Mouse (Mus musculus) heart, embryonic 14.5 days (tissue): ENCODE measurements around the gene Herpud2. TPM values are rescaled to one million over a fixed set of nuclear protein-coding genes. Genes with fewer than 3 reads are reported as not detected.

Experiments used
- ATAC-seq: fragments of 200-750 bp; cut with Nextera tagmentation; 2 replicates; pipeline ENCODE4 v1.8.0; 2017; ENCODE audit warnings: low read depth, moderate TSS enrichment; ENCODE audit not compliant: insufficient number of reproducible peaks, insufficient read depth, low FRiP score
- H3K27ac ChIP-seq, 2 experiments: fragments of 200-500 bp in 1 of 2; fragments of 300-500 bp in 1 of 2; sonication (generic) in 1 of 2; replicated peaks in 1 of 2; 2 replicates each; pipeline ENCODE4 v1.5.1; 2012 to 2014; ENCODE audit warnings: low read depth in 2 of 2, low read length in 2 of 2, control low read depth in 1 of 2, mild to moderate bottlenecking in 1 of 2, mixed read lengths in 1 of 2; ENCODE audit not compliant: control insufficient read depth in 1 of 2, insufficient read depth in 1 of 2
- H3K27me3 ChIP-seq: fragments of 300-500 bp; sonication (generic); 2 replicates; pipeline ENCODE4 v1.6.1; 2014; ENCODE audit warnings: mild to moderate bottlenecking, low read length, control low read depth; ENCODE audit not compliant: control insufficient read depth, insufficient read depth
- H3K36me3 ChIP-seq: fragments of 300-500 bp; sonication (generic); 2 replicates; pipeline ENCODE4 v1.6.1; 2014; ENCODE audit warnings: mild to moderate bottlenecking, control low read depth, low read length, mixed read lengths; ENCODE audit not compliant: control insufficient read depth, insufficient read depth
- H3K4me1 ChIP-seq, 2 experiments: fragments of 200-500 bp in 1 of 2; fragments of 300-500 bp in 1 of 2; sonication (generic) in 1 of 2; 2 replicates each; pipeline ENCODE4 v1.6.1; 2012 to 2014; ENCODE audit warnings: low read length in 2 of 2, control low read depth in 1 of 2, mixed read lengths in 1 of 2; ENCODE audit not compliant: control insufficient read depth in 2 of 2, insufficient read depth in 2 of 2
- H3K4me2 ChIP-seq: fragments of 300-500 bp; sonication (generic); 2 replicates; pipeline ENCODE4 v1.6.1; 2014; ENCODE audit warnings: mild to moderate bottlenecking, low read length
- H3K4me3 ChIP-seq, 2 experiments: fragments of 200-500 bp in 1 of 2; fragments of 300-500 bp in 1 of 2; sonication (generic) in 1 of 2; 2 replicates each; pipeline ENCODE4 v1.5.1; 2012 to 2014; ENCODE audit warnings: low read length in 2 of 2, mild to moderate bottlenecking in 2 of 2, control low read depth in 1 of 2, low read depth in 1 of 2, moderate library complexity in 1 of 2; ENCODE audit not compliant: control insufficient read depth in 1 of 2, insufficient read depth in 1 of 2
- H3K9ac ChIP-seq: fragments of 300-500 bp; sonication (generic); 2 replicates; pipeline ENCODE4 v1.6.1; 2014; ENCODE audit warnings: mild to moderate bottlenecking, low read length
- H3K9me3 ChIP-seq: fragments of 300-500 bp; sonication (generic); 2 replicates; pipeline ENCODE4 v1.6.1; 2016; ENCODE audit warnings: low read length, control low read depth; ENCODE audit not compliant: control insufficient read depth
- WGBS: fragments of 180-500 bp; shearing (Covaris S2); extraction: QIAGEN DNeasy Blood & Tissue Kit; methylation state at CpG from one replicate; pipeline ENCODE4 v1.1.7; 2014; 5-methylcytosine and 5-hydroxymethylcytosine counted together
- polyA plus RNA-seq: library from polyadenylated mRNA; unstranded; fragments of >200 nt; fragmentation: Nextera tagmentation; extraction: Ambion mirVana; gene quantifications from 2 replicates; pipeline ENCODE4 v1.2.1, GENCODE M21; 2014

Gene Herpud2
- polyA plus RNA-seq, 1 experiment from 2014 or later, result 36.7 TPM

DNA sequence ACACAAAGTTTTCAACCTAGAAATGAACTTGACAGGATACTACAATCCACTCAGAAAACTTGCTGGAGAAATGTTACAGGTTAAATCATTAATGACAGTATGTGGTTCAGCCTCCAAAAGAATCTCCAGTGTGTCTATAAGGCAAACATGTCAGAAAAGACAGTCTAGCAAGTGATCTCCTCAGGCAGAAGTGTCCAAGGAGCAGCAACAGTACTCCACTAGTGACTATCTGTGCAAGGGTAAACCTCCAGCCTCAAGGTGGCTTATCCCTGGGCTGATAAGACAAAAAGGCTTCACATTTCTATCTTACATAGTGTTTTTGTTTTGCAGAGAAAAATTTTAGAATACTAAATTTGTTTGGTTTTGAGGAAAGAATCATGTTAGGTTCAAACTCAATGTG is 2.9 kb downstream of the Herpud2 start:
- H3K9ac ChIP-seq, result peak overlapping the region; percentile 22; the same call in 1 of the 2 replicates
- peak overlapping the region; percentile 93 for H3K4me2 ChIP-seq
- no peaks in the 10 kb centered on the region for H3K9me3 ChIP-seq
- no peak overlapping the region for H3K27ac ChIP-seq
- no peaks in the 10 kb centered on the region for H3K36me3 ChIP-seq
- H3K4me1 ChIP-seq, result peaks cover 5 to 38% of the 10 kb centered on the region in 2 experiments
- no peak for ATAC-seq
- H3K27me3 ChIP-seq, result no peaks in the 10 kb centered on the region
- H3K4me3 ChIP-seq, result peak overlapping the region in 1 of 2 experiments; percentile 21; a peak in 2 of 4 replicates

DNA sequence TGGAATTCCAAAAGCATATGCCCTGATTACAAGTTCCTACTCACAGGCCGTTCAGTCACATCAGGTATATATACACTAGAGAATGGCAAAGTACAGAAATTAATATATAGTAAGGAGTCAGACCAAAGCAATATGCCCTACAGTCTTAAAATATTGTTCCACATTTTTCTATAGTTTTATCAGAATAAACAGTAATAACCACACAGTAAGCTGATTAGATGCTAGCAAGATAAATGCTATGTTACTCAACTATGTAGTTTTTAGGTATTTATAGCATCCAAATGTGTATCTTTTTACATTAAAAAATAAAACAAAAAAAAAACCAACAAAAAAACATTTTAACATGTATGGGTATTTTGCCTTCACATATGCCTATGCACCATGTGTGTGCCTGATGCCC is 5.7 kb downstream of the Herpud2 start:
- Histone ChIP-seq H3K9me3 (no peaks in the 10 kb centered on the region), H3K4me2 (0 out of 2 replicates have a peak overlapping the region, but pooled peaks have one; percentile 18), H3K4me3 (no peak overlapping the region), H3K9ac (no peak overlapping the region), H3K27me3 (no peaks in the 10 kb centered on the region), H3K36me3 (no peaks in the 10 kb centered on the region), H3K4me1 (peaks cover 3 to 28% of the 10 kb centered on the region in 2 experiments), H3K27ac (peak overlapping the region in 1 of 2 experiments; percentile 57; a peak in 2 of 4 replicates)
- 10% methylated on average over 1 of the region's 1 CpGs for WGBS
- ATAC-seq, result no peak

DNA sequence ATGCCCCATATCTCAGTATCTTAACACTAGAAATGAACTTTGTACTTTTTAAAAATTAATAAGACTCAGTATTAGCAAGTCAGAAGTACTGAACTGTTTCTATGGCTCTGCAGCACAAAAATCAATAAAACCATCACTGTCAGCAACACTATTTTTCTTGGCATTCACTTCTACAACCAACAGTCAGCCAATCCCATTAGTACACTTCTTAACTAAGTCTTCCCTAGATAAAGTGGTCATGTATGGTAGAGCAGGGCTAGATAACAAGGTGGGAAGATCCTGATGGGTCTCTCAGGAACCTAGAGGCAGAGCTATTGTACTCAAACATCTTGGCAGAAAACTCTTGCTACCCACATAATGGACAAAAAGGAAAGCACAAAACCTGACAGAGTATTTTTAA is 7.7 kb downstream of the Herpud2 start:
- Histone ChIP-seq H3K4me2 (no peak overlapping the region), H3K4me3 (no peak overlapping the region), H3K36me3 (no peaks in the 10 kb centered on the region), H3K9me3 (no peaks in the 10 kb centered on the region), H3K4me1 (peaks cover 5 to 28% of the 10 kb centered on the region in 2 experiments), H3K27ac (no peak overlapping the region), H3K27me3 (no peaks in the 10 kb centered on the region), H3K9ac (no peak overlapping the region)
- no peak for ATAC-seq

DNA sequence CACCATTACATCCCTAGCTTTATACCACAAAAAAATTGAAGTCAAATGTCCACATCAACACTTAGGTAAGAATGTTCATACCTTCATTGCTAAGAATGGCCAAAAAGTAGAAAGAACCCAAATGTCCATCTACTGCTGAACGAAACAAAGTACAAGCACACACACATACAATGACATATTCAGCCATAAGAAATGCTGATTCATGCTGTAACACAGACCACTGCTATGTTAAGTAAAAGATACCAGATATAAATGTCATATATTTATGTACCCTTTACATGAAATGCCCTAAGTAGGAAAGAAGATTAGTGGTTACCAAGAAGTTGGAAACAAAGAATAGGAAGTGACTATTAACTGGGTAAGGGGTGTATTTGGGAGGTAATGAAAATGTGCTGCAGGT is 8.6 kb downstream of the Herpud2 start:
- Histone ChIP-seq H3K4me3 (no peak overlapping the region), H3K4me2 (no peak overlapping the region), H3K27ac (no peak overlapping the region), H3K9me3 (no peaks in the 10 kb centered on the region), H3K36me3 (no peaks in the 10 kb centered on the region), H3K27me3 (no peaks in the 10 kb centered on the region), H3K9ac (no peak overlapping the region), H3K4me1 (peaks cover 4 to 19% of the 10 kb centered on the region in 2 experiments)
- WGBS, result 98% methylated on average over 1 of the region's 1 CpGs
- no peak for ATAC-seq

DNA sequence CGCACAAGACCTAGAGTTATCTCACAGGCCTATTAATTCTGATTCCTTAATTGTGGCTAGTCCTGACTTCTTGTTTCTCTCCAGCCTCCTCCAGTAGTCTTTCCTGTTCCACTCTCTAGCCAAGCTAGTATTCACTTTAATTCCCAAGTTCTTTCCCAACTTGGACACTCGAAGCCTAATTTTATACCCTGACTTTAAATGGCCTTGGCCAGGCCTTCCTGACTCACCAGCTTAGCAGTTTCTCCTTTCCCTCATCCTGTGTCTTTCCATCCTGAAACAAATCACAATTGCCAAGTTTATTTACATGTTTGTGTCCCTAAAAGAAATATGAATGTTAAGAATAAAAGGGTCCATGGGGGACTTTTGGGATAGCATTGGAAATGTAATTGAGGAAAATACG is 9.6 kb downstream of the Herpud2 start:
- Histone ChIP-seq H3K36me3 (no peaks in the 10 kb centered on the region), H3K9me3 (no peaks in the 10 kb centered on the region), H3K27me3 (no peaks in the 10 kb centered on the region), H3K27ac (no peak overlapping the region), H3K4me2 (no peak overlapping the region), H3K4me3 (no peak overlapping the region), H3K9ac (no peak overlapping the region), H3K4me1 (peaks cover 4 to 14% of the 10 kb centered on the region in 2 experiments)
- no peak for ATAC-seq
- 94% methylated on average over 3 of the region's 3 CpGs for WGBS

DNA sequence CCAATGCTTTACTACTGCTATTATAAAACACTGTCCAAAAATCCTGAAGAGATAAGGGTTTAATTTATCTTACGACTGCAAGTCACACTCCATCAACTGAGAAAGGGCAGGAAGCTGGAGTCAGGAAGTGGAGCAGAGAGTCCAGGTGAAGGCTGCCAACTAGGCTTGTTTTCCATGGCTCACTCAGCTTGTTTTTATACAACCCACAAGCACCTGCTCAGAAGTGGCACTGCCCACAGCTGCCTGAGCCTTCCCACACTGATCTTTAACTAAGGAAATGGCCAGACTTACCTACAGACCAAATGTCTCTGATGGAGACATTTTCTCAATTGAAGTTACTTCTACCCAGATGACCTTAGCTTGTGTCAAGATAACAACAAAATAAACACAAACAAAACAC is 11.3 kb downstream of the Herpud2 start:
- Histone ChIP-seq H3K36me3 (no peaks in the 10 kb centered on the region), H3K27ac (no peak overlapping the region), H3K27me3 (no peaks in the 10 kb centered on the region), H3K4me2 (no peak overlapping the region), H3K9ac (no peak overlapping the region), H3K9me3 (no peaks in the 10 kb centered on the region), H3K4me1 (peaks cover 2 to 10% of the 10 kb centered on the region in 2 experiments; a peak in 3 of 4 replicates), H3K4me3 (no peak overlapping the region)
- 19% methylated on average over 1 of the region's 1 CpGs for WGBS
- ATAC-seq, result no peak

DNA sequence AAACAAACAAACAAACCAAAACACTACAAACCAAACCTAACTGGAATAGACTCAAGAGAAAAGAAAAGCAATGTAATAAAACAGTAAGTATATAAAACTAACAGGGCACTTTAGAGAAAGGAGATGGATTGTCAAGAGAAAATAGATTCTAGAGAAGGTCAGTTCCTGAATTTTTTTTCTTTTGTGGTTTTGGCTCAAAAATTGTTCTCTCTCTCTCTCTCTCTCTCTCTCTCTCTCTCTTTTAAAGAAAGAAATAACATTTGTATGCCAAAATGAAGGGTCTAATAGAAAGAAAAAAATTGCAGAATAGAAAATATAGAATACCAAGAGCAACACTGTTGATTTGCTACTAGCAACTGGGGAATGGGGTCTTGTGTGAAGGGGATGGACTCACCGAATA is 12.7 kb downstream of the Herpud2 start:
- Histone ChIP-seq H3K4me2 (no peak overlapping the region), H3K36me3 (no peaks in the 10 kb centered on the region), H3K9me3 (no peaks in the 10 kb centered on the region), H3K4me3 (no peak overlapping the region), H3K27me3 (no peaks in the 10 kb centered on the region), H3K9ac (no peak overlapping the region), H3K27ac (no peak overlapping the region), H3K4me1 (peaks cover 2 to 7% of the 10 kb centered on the region in 2 experiments; a peak in 3 of 4 replicates)
- WGBS, result 100% methylated on average over 1 of the region's 1 CpGs
- ATAC-seq, result no peak

DNA sequence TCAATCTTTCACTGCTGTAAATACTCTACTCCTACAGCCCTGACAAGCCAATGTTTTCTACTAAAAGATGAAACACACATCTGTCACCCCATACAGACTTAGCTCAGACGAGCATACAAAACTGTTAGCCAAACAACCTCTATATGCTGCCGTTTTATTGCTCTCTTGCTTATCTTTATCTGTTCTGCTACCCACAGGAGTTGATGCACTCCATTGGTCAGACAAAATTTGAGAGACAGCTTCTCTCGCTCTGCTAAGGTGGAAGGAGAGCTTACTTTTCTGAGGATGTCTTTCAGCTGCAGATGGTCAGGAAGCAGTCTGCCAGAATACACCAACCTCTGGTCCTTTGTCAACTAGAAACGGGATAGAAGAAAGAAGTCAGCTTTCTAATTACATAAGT is 18.7 kb downstream of the Herpud2 start:
- peaks cover 15% of the 10 kb centered on the region for H3K36me3 ChIP-seq
- H3K4me2 ChIP-seq, result no peak overlapping the region
- H3K4me3 ChIP-seq, result no peak overlapping the region
- 74% methylated on average over 4 of the region's 4 CpGs for WGBS
- H3K9ac ChIP-seq, result no peak overlapping the region
- no peaks in the 10 kb centered on the region for H3K4me1 ChIP-seq
- ATAC-seq, result no peak
- no peaks in the 10 kb centered on the region for H3K9me3 ChIP-seq
- no peak overlapping the region for H3K27ac ChIP-seq
- no peaks in the 10 kb centered on the region for H3K27me3 ChIP-seq
